Mouse (Mus musculus): ENCODE measurements around the gene Plekhm2.

GRCm38 (mm10) chr4:141591547-141591946 lies 73.2 kb downstream of the Plekhm2 start:
- TF ChIP-seq CTCF (IDR thresholded peaks at IDR 0.05; ENCODE audit: low read depth) (peak; percentile 85), EP300 (IDR thresholded peaks at IDR 0.05; ENCODE audit: low read depth) (no peak)
